Mouse (Mus musculus): ENCODE measurements at regions not wholly inside any gene's neighbourhood (a gene's known extent, or its start where the extent isn't known, plus 50 kb on each side); places are given as distances from the start of the nearest gene placed in this dataset.
"Not testable (repeated sequence)": the region's sequence is repeated elsewhere in the genome, so short reads cannot be mapped to it uniquely, and the experiment has no call there.

- H3K79me2 ChIP-seq (ENCODE audit: inconsistent target) = no peaks in the 10 kb centered on the region
Observed at GRCm38 (mm10) chr7:75390162-75390561, 65.2 kb upstream of the Akap13 start.

GRCm38 (mm10) chr7:75392783-75393182, 62.6 kb upstream of the Akap13 start:
- 75% methylated on average over 3 of the region's 3 CpGs for WGBS (ENCODE audit: missing documents)
- Histone ChIP-seq H3K36me3 (ENCODE audit: inconsistent target) (no peaks in the 10 kb centered on the region), H3K4me3 (ENCODE audit: inconsistent target) (no peak overlapping the region), H3K79me2 (ENCODE audit: inconsistent target) (no peaks in the 10 kb centered on the region), H3K27ac (no peak overlapping the region)

More at GRCm38 (mm10) chr7:75390162-75390561, 65.2 kb upstream of the Akap13 start:
- Histone ChIP-seq H3K36me3 (ENCODE audit: inconsistent target) (no peaks in the 10 kb centered on the region), H3K27ac (no peak overlapping the region), H3K4me3 (ENCODE audit: inconsistent target) (no peak overlapping the region)
- WGBS (ENCODE audit: missing documents) = 74% methylated on average over 3 of the region's 3 CpGs

- no peak overlapping the region for H3K4me3 ChIP-seq (ENCODE audit: inconsistent target)
- H3K36me3 ChIP-seq (ENCODE audit: inconsistent target) = no peaks in the 10 kb centered on the region
- no peak overlapping the region for H3K27ac ChIP-seq
- WGBS (ENCODE audit: missing documents) = 98% methylated on average over 2 of the region's 2 CpGs
- H3K79me2 ChIP-seq (ENCODE audit: inconsistent target) = no peaks in the 10 kb centered on the region
Observed at GRCm38 (mm10) chr7:75393466-75393865, 61.9 kb upstream of the Akap13 start.

GRCm38 (mm10) chr7:75394866-75395580, 60.3 kb upstream of the Akap13 start:
- no peak overlapping the region for H3K4me3 ChIP-seq (ENCODE audit: inconsistent target)
- H3K36me3 ChIP-seq (ENCODE audit: inconsistent target) = no peaks in the 10 kb centered on the region
- no peak overlapping the region for H3K27ac ChIP-seq
- WGBS (ENCODE audit: missing documents) = 72% methylated on average over 8 of the region's 8 CpGs
- H3K79me2 ChIP-seq (ENCODE audit: inconsistent target) = no peaks in the 10 kb centered on the region

GRCm38 (mm10) chr7:75397559-75397958, 57.8 kb upstream of the Akap13 start:
- H3K4me3 ChIP-seq (ENCODE audit: inconsistent target) = no peak overlapping the region
- no peaks in the 10 kb centered on the region for H3K79me2 ChIP-seq (ENCODE audit: inconsistent target)
- no peak overlapping the region for H3K27ac ChIP-seq
- H3K36me3 ChIP-seq (ENCODE audit: inconsistent target) = no peaks in the 10 kb centered on the region
- 71% methylated on average over 7 of the region's 7 CpGs for WGBS (ENCODE audit: missing documents)

GRCm38 (mm10) chr7:75398480-75398879, 56.9 kb upstream of the Akap13 start:
- whole genome bisulfite sequencing (ENCODE audit: missing documents) = 88% methylated on average over 2 of the region's 2 CpGs
- not testable (repeated sequence) for H3K4me3 ChIP-seq (ENCODE audit: inconsistent target); H3K27ac ChIP-seq; H3K36me3 ChIP-seq (ENCODE audit: inconsistent target); H3K79me2 ChIP-seq (ENCODE audit: inconsistent target)

- H3K79me2 ChIP-seq (ENCODE audit: inconsistent target) = no peaks in the 10 kb centered on the region
- 57% methylated on average over 7 of the region's 7 CpGs for WGBS (ENCODE audit: missing documents)
- H3K4me3 ChIP-seq (ENCODE audit: inconsistent target) = no peak overlapping the region
- no peak overlapping the region for H3K27ac ChIP-seq
- no peaks in the 10 kb centered on the region for H3K36me3 ChIP-seq (ENCODE audit: inconsistent target)
Observed at GRCm38 (mm10) chr7:75398904-75399724, 56.2 kb upstream of the Akap13 start.

- no peaks in the 10 kb centered on the region for H3K79me2 ChIP-seq (ENCODE audit: inconsistent target)
- H3K4me3 ChIP-seq (ENCODE audit: inconsistent target) = no peak overlapping the region
- WGBS (ENCODE audit: missing documents) = 88% methylated on average over 2 of the region's 2 CpGs
- no peaks in the 10 kb centered on the region for H3K36me3 ChIP-seq (ENCODE audit: inconsistent target)
- H3K27ac ChIP-seq = no peak overlapping the region
Observed at GRCm38 (mm10) chr7:75400471-75400870, 54.9 kb upstream of the Akap13 start.

- H3K27ac ChIP-seq = no peak overlapping the region
- no peaks in the 10 kb centered on the region for H3K79me2 ChIP-seq (ENCODE audit: inconsistent target)
- H3K4me3 ChIP-seq (ENCODE audit: inconsistent target) = no peak overlapping the region
- no peaks in the 10 kb centered on the region for H3K36me3 ChIP-seq (ENCODE audit: inconsistent target)
- whole genome bisulfite sequencing (ENCODE audit: missing documents) = 92% methylated on average over 3 of the region's 3 CpGs
Observed at GRCm38 (mm10) chr7:75404955-75405354, 50.4 kb upstream of the Akap13 start.

All from macrophage (primary cell).